Mouse (Mus musculus) cerebellum, adult (tissue): ENCODE data around the gene Rb1.

Source experiments
- ATAC-seq: cut with Nextera tagmentation; 2 replicates; pipeline ENCODE4 v1.9.2; 2017; ENCODE audit warnings: mild to moderate bottlenecking, moderate library complexity, mixed read lengths; ENCODE audit not compliant: insufficient number of reproducible peaks, low FRiP score, low TSS enrichment

The Rb1 gene

GRCm38 (mm10) chr14:73222316-73222970 is 103.2 kb downstream of the Rb1 start:
- ATAC-seq = no peak

GRCm38 (mm10) chr14:73217062-73217461 is 108.6 kb downstream of the Rb1 start:
- ATAC-seq = peak; percentile 76

- no peak for ATAC-seq
Observed at GRCm38 (mm10) chr14:73211477-73211876, 114.1 kb downstream of the Rb1 start.

GRCm38 (mm10) chr14:73210196-73210595 is 115.4 kb downstream of the Rb1 start:
- ATAC-seq = no peak

- ATAC-seq = no peak
Observed at GRCm38 (mm10) chr14:73209262-73209661, 116.4 kb downstream of the Rb1 start.

GRCm38 (mm10) chr14:73204016-73204415 is 121.6 kb downstream of the Rb1 start:
- 0 out of 2 replicates have a peak, but pooled peaks have one; percentile 36 for ATAC-seq

GRCm38 (mm10) chr14:73201447-73201846 is 124.2 kb downstream of the Rb1 start:
- no peak for ATAC-seq

- no peak for ATAC-seq
Observed at GRCm38 (mm10) chr14:73199058-73199457, 126.6 kb downstream of the Rb1 start.

GRCm38 (mm10) chr14:73186875-73187274 is 138.7 kb downstream of the Rb1 start:
- no peak for ATAC-seq

- ATAC-seq = no peak
Observed at GRCm38 (mm10) chr14:73181144-73181543, 144.5 kb downstream of the Rb1 start.

- ATAC-seq = no peak
Observed at GRCm38 (mm10) chr14:73180671-73181070, 145.0 kb downstream of the Rb1 start.

GRCm38 (mm10) chr14:73179221-73179681 is 146.4 kb downstream of the Rb1 start:
- ATAC-seq = no peak

GRCm38 (mm10) chr14:73177961-73178360 is 147.7 kb downstream of the Rb1 start:
- ATAC-seq = no peak

- ATAC-seq = no peak
Observed at GRCm38 (mm10) chr14:73176266-73176665, 149.4 kb downstream of the Rb1 start.

- ATAC-seq = no peak
Observed at GRCm38 (mm10) chr14:73175814-73176213, 149.8 kb downstream of the Rb1 start.

- ATAC-seq = no peak
Observed at GRCm38 (mm10) chr14:73175031-73175430, 150.6 kb downstream of the Rb1 start.

- no peak for ATAC-seq
Observed at GRCm38 (mm10) chr14:73174091-73174995, 151.3 kb downstream of the Rb1 start.

- no peak for ATAC-seq
Observed at GRCm38 (mm10) chr14:73173662-73174061, 152.0 kb downstream of the Rb1 start.

GRCm38 (mm10) chr14:73172196-73173011 is 153.2 kb downstream of the Rb1 start:
- ATAC-seq = peak; percentile 92
